Mouse (Mus musculus) cortical plate, adult 2 months (tissue): ENCODE results near the gene Atp6v0e2.

ENCODE experiments used
- CTCF ChIP-seq: fragments of 200-500 bp; IDR thresholded peaks from 2 replicates; pipeline ENCODE4 v1.5.1; 2011; ENCODE audit warnings: mild to moderate bottlenecking, control low read depth, low read length; ENCODE audit not compliant: insufficient read depth; ENCODE audit errors: extremely low read depth
- POLR2A ChIP-seq: fragments of 200-500 bp; IDR thresholded peaks from 2 replicates; pipeline ENCODE4 v1.6.1; 2011; ENCODE audit warnings: mild to moderate bottlenecking, low read length, control low read depth; ENCODE audit not compliant: insufficient read depth; ENCODE audit errors: extremely low read depth

GRCm38 (mm10) chr6:48533475-48533874 lies 3.9 kb upstream of the Atp6v0e2 start:
- TF ChIP-seq CTCF, result no peak
- TF ChIP-seq POLR2A, result no peak
